Mouse (Mus musculus) heart, adult 2 months (tissue): ENCODE data around the gene Ccdc151.

ENCODE experiments used
- CTCF ChIP-seq: fragments of 200-600 bp; IDR thresholded peaks from 2 replicates; pipeline ENCODE4 v1.8.1; 2022; ENCODE audit warnings: antibody characterized with exemption, mild to moderate bottlenecking, moderate library complexity
- POLR2A ChIP-seq: fragments of 200-500 bp; IDR thresholded peaks from 2 replicates; pipeline ENCODE4 v1.6.1; 2011; ENCODE audit warnings: mild to moderate bottlenecking, low read depth, low read length, control low read depth; ENCODE audit not compliant: insufficient read depth

- TF ChIP-seq POLR2A (no peak), CTCF (no peak)
Measured at GRCm38 (mm10) chr9:21944267-21944666, 58.2 kb downstream of the Ccdc151 start.
